Comparison of ENCODE assay signal across 8 mouse cellular contexts in genomic region chr2:148442710-148443109, GRCm38 (mm10). TPM values are rescaled to one million over a fixed set of nuclear protein-coding genes. Genes with fewer than 3 reads are reported as not detected.
DNase-seq lines count a peak whose midpoint lies in the region; ATAC-seq and TF ChIP-seq lines count a peak whose summit lies in the region.

No protein-coding gene starts in this region.

- H3K36me3 ChIP-seq in hindbrain, embryonic 13.5 days = no peaks in the 10 kb centered on the region
- H3K36me3 ChIP-seq in hindbrain, embryonic 12.5 days = no peaks in the 10 kb centered on the region
- no peaks in the 10 kb centered on the region for H3K36me3 ChIP-seq in heart, embryonic 13.5 days
- no peaks in the 10 kb centered on the region for H3K36me3 ChIP-seq in liver, embryonic 13.5 days

- DNase-seq in liver, embryonic 13.5 days = no peak
- DNase-seq in frontal cortex, postnatal 10 days (ENCODE audit: low spot score in 2 of 2) = no peak
- no peak for DNase-seq in urinary bladder, adult 18-20 months (ENCODE audit: low spot score in 2 of 2)

- peak overlapping the region; percentile 7; the same call in 1 of the 2 replicates for H3K4me3 ChIP-seq in hindbrain, embryonic 13.5 days
- no peak overlapping the region for H3K4me3 ChIP-seq in hindbrain, embryonic 12.5 days
- peak overlapping the region; percentile 59 for H3K4me3 ChIP-seq in bone marrow, adult 2 months (replicated peaks; ENCODE audit: control insufficient read depth, low read depth, low read length)
- peak overlapping the region; percentile 52 for H3K4me3 ChIP-seq in heart, embryonic 13.5 days
- peak overlapping the region; percentile 37 for H3K4me3 ChIP-seq in liver, embryonic 13.5 days (replicated peaks)

- no peaks in the 10 kb centered on the region for H3K4me1 ChIP-seq in hindbrain, embryonic 13.5 days (replicated peaks)
- 0 out of 2 replicates have a peak, but pooled peaks cover 3% of the 10 kb centered on the region for H3K4me1 ChIP-seq in hindbrain, embryonic 12.5 days
- no peaks in the 10 kb centered on the region; the same call in 1 of the 2 replicates for H3K4me1 ChIP-seq in bone marrow, adult 2 months (ENCODE audit: control insufficient read depth, insufficient read depth, low read length)
- peaks cover 21% of the 10 kb centered on the region for H3K4me1 ChIP-seq in heart, embryonic 13.5 days
- H3K4me1 ChIP-seq in liver, embryonic 13.5 days (replicated peaks) = peaks cover 3% of the 10 kb centered on the region; the same call in 1 of the 2 replicates

- H3K27me3 ChIP-seq in hindbrain, embryonic 13.5 days = no peaks in the 10 kb centered on the region
- no peaks in the 10 kb centered on the region for H3K27me3 ChIP-seq in hindbrain, embryonic 12.5 days
- no peaks in the 10 kb centered on the region for H3K27me3 ChIP-seq in heart, embryonic 13.5 days (replicated peaks)
- no peaks in the 10 kb centered on the region for H3K27me3 ChIP-seq in liver, embryonic 13.5 days

- no peaks in the 10 kb centered on the region for H3K9me3 ChIP-seq in hindbrain, embryonic 13.5 days
- H3K9me3 ChIP-seq in hindbrain, embryonic 12.5 days (replicated peaks) = no peaks in the 10 kb centered on the region
- no peaks in the 10 kb centered on the region for H3K9me3 ChIP-seq in heart, embryonic 13.5 days
- H3K9me3 ChIP-seq in liver, embryonic 13.5 days (replicated peaks) = no peaks in the 10 kb centered on the region

- no peak for TF ChIP-seq POLR2A in bone marrow, adult 2 months (IDR thresholded peaks at IDR 0.05; ENCODE audit: borderline replicate concordance, control insufficient read depth, low read depth, low read length)

- H3K4me2 ChIP-seq in hindbrain, embryonic 13.5 days = no peak overlapping the region
- H3K4me2 ChIP-seq in hindbrain, embryonic 12.5 days (replicated peaks) = no peak overlapping the region
- peak overlapping the region; percentile 61 for H3K4me2 ChIP-seq in heart, embryonic 13.5 days
- peak overlapping the region; percentile 32 for H3K4me2 ChIP-seq in liver, embryonic 13.5 days

- no peak for TF ChIP-seq CTCF in bone marrow, adult 2 months (IDR thresholded peaks at IDR 0.05; ENCODE audit: control insufficient read depth, insufficient read depth, low read length)

- peak overlapping the region; percentile 71 for H3K27ac ChIP-seq in hindbrain, embryonic 13.5 days
- H3K27ac ChIP-seq in hindbrain, embryonic 12.5 days = no peak overlapping the region
- peak overlapping the region; percentile 74 for H3K27ac ChIP-seq in bone marrow, adult 2 months (ENCODE audit: control insufficient read depth, insufficient read depth, low read depth, low read length, poor library complexity)
- peak overlapping the region; percentile 91 for H3K27ac ChIP-seq in heart, embryonic 13.5 days (replicated peaks)
- peak overlapping the region; percentile 67; the same call in 1 of the 2 replicates for H3K27ac ChIP-seq in liver, embryonic 13.5 days

- H3K9ac ChIP-seq in hindbrain, embryonic 13.5 days = no peak overlapping the region; the same call in 1 of the 2 replicates
- H3K9ac ChIP-seq in hindbrain, embryonic 12.5 days = no peak overlapping the region
- H3K9ac ChIP-seq in heart, embryonic 13.5 days = peak overlapping the region; percentile 81
- H3K9ac ChIP-seq in liver, embryonic 13.5 days = no peak overlapping the region

- WGBS in hindbrain, embryonic 13.5 days = 87% methylated on average over 4 of the region's 4 CpGs
- WGBS in hindbrain, embryonic 12.5 days = 84% methylated on average over 4 of the region's 4 CpGs
- WGBS in bone marrow, adult 2 months = 6% methylated on average over 4 of the region's 4 CpGs
- WGBS in heart, embryonic 13.5 days = 58% methylated on average over 4 of the region's 4 CpGs
- 51% methylated on average over 4 of the region's 4 CpGs for whole genome bisulfite sequencing in liver, embryonic 13.5 days (ENCODE audit: insufficient replicate concordance)

- no peak for ATAC-seq in hindbrain, embryonic 13.5 days (ENCODE audit: low FRiP score)
- ATAC-seq in hindbrain, embryonic 12.5 days (ENCODE audit: low FRiP score) = no peak
- no peak for ATAC-seq in heart, embryonic 13.5 days (ENCODE audit: extremely low read depth, insufficient number of reproducible peaks, low FRiP score, low TSS enrichment)
- ATAC-seq in liver, embryonic 13.5 days (ENCODE audit: low read depth) = no peak
- no peak for ATAC-seq in granulocyte monocyte progenitor cell, adult 5-6 weeks (replicated peaks; ENCODE audit: poor library complexity, severe bottlenecking)

RNA-seq across cellular contexts. Expression of gene Cd93, which starts 0.7 kb away (rescaled TPM):
- 7.4 and 8.2 TPM in 2 replicates for polyA plus RNA-seq in hindbrain, embryonic 13.5 days (2015; fragmentation: Nextera tagmentation; extraction: Ambion mirVana)
- polyA plus RNA-seq in hindbrain, embryonic 12.5 days (2016; fragmentation: Nextera tagmentation; extraction: Ambion mirVana) = 7.0 and 7.4 TPM in 2 replicates
- polyA plus RNA-seq in bone marrow, adult 2 months (2011; ENCODE audit: insufficient read depth, insufficient read length, low replicate concordance, missing spikeins) = 9.0 and 14.5 TPM in 2 replicates
- polyA plus RNA-seq in heart, embryonic 13.5 days (2015; fragmentation: Nextera tagmentation; extraction: Ambion mirVana) = 24.4 and 25.3 TPM in 2 replicates
- 2.1 and 2.3 TPM in 2 replicates for polyA plus RNA-seq in liver, embryonic 13.5 days (2015; fragmentation: Nextera tagmentation; extraction: Ambion mirVana)
- total RNA-seq in granulocyte monocyte progenitor cell, adult 5-6 weeks (2014; fragmentation: Nextera tagmentation) = 148 and 150 TPM in 2 replicates
- total RNA-seq in granulocyte monocyte progenitor cell, adult 5-6 weeks (2017) = 145 TPM in 2 replicates

RNA-seq across cellular contexts. Expression of gene Thbd, which starts 34.7 kb away (rescaled TPM):
- 8.8 and 10.3 TPM in 2 replicates for polyA plus RNA-seq in hindbrain, embryonic 13.5 days (2015; fragmentation: Nextera tagmentation; extraction: Ambion mirVana)
- 13.4 and 16.6 TPM in 2 replicates for polyA plus RNA-seq in hindbrain, embryonic 12.5 days (2016; fragmentation: Nextera tagmentation; extraction: Ambion mirVana)
- polyA plus RNA-seq in bone marrow, adult 2 months (2011; ENCODE audit: insufficient read depth, insufficient read length, low replicate concordance, missing spikeins) = 3.1 and 5.9 TPM in 2 replicates
- 13.3 and 16.6 TPM in 2 replicates for polyA plus RNA-seq in heart, embryonic 13.5 days (2015; fragmentation: Nextera tagmentation; extraction: Ambion mirVana)
- polyA plus RNA-seq in liver, embryonic 13.5 days (2015; fragmentation: Nextera tagmentation; extraction: Ambion mirVana) = 1.3 and 1.9 TPM in 2 replicates
- 9.7 and 14.6 TPM in 2 replicates for total RNA-seq in granulocyte monocyte progenitor cell, adult 5-6 weeks (2014; fragmentation: Nextera tagmentation)
- 11.8 and 13.0 TPM in 2 replicates for total RNA-seq in granulocyte monocyte progenitor cell, adult 5-6 weeks (2017)

RNA-seq across cellular contexts. Expression of gene Sstr4, which starts 47.6 kb away (rescaled TPM):
- 2.1 and 2.5 TPM in 2 replicates for polyA plus RNA-seq in hindbrain, embryonic 13.5 days (2015; fragmentation: Nextera tagmentation; extraction: Ambion mirVana)
- 1.7 TPM in 2 replicates for polyA plus RNA-seq in hindbrain, embryonic 12.5 days (2016; fragmentation: Nextera tagmentation; extraction: Ambion mirVana)
- not detected in 2 replicates for polyA plus RNA-seq in bone marrow, adult 2 months (2011; ENCODE audit: insufficient read depth, insufficient read length, low replicate concordance, missing spikeins)
- 0.94 and 1.3 TPM in 2 replicates for polyA plus RNA-seq in heart, embryonic 13.5 days (2015; fragmentation: Nextera tagmentation; extraction: Ambion mirVana)
- not detected in 2 replicates for polyA plus RNA-seq in liver, embryonic 13.5 days (2015; fragmentation: Nextera tagmentation; extraction: Ambion mirVana)
- total RNA-seq in granulocyte monocyte progenitor cell, adult 5-6 weeks (2014; fragmentation: Nextera tagmentation) = not detected in 2 replicates
- total RNA-seq in granulocyte monocyte progenitor cell, adult 5-6 weeks (2017) = not detected in 2 replicates

Comparison
In these comparisons a context has a peak if more than half of its experiments do, and no peak if none do; other contexts are left out.
1. H3K4me2 ChIP-seq: peak in heart, embryonic 13.5 days (single experiment) and liver, embryonic 13.5 days (single experiment); none in hindbrain, embryonic 13.5 days (single experiment) and hindbrain, embryonic 12.5 days (single experiment).